Mouse (Mus musculus) G1E-ER4 (cell line): ENCODE results near the gene Ppp2r5c. TPM values are rescaled to one million over a fixed set of nuclear protein-coding genes. Genes with fewer than 3 reads are reported as not detected.

Experiments used
- GATA1 ChIP-seq: IDR thresholded peaks from one replicate; pipeline ENCODE4 v1.8.0; 2012; ENCODE audit warnings: low read length, inconsistent platforms
- polyA plus RNA-seq: library from polyadenylated mRNA; stranded (reverse); fragments of >175 nt; gene quantifications from 2 replicates; pipeline ENCODE4 v1.2.3, GENCODE M21; 2012

The Ppp2r5c gene
- polyA plus RNA-seq, 1 experiment: 24.6 TPM

DNA sequence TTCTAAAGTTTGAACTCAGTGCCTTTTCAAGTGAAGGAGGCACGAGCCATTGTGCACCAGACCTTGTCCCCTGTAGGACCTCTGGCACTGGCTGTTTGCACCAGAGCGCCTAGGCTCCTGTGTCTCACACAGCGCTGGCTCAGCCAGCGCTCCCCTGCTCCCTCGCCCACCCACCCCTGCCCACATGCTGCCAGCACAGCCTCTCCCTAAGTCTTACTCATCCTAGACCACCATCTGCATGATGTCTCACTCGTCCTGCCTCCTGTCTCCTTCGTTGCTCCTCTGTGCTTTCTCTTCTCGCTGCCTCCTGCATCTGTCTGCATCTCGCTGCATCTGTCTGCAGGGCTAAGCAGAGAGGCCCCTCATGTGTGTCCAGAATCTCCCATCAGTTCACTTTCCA is 131.4 kb downstream of the Ppp2r5c start:
- no peak for TF ChIP-seq GATA1

DNA sequence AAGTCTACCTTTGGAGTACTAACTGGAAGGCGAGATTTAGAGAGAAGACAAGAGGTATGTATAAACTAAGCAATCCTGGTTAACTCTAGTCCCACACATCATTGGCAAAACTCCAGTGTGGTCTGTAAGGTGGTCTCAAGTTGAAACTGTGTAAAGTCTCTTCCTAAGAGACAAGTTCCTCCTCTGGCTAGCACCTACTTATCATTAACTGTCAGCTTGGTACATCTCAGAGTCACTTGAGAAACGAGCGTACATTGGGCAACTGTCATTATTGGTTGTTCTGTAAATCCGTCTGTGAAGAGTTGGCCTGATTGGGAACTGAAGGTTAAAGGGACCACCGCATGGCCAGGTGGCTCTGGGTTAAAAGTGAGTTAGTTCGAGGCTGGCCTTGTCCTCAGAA is 141.7 kb downstream of the Ppp2r5c start:
- TF ChIP-seq GATA1: no peak

DNA sequence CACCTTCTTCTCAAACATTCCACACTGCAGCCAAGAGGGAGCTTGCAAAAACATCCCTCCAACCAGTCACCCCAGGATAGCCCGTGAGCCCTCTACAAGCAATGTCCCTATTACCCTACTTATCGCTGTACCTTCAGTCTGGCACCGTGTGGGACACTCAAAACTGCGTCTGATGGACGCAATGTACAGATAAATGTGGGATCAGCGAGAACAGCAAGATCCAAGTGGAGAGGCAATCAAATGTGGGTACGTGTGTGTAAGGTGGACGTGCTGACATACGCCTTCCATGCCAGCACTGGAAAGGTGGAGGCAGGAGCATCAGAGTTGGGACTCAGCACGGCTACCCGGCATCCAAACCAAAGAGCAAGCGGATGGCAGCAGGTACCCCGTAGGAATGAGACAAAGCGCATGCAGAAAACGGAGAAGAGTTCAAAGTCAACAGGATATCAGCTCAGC is 143.9 kb downstream of the Ppp2r5c start:
- TF ChIP-seq GATA1: no peak

DNA sequence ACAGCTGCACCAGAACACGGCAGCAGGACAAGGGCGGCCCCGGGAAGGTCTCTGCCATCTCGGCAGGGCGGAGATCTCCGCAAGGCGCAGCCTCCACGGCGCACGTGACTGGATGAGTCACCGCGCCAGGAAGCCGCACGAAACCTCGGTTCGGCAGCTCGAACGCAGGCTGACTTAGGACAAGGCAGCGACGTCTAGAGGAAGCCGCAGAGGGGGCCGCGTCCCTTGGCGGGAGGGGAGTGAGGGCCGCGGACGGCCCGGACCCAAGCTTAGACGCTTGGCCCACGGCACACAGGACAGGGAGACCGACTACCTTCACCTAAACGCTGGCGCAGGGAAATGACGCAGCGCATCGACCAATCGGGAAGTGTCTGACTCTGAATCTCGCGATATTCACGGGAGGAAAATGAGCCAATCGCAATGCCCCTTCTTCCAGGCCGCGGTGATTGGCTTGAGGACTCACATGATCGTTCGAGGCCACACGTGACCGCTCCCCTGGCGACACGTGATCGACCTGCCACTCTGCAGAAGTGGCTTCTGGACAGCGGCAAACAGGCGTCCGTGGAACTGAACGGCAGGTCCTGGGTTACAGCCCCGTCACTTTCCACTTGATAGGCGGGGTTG is 144.5 kb downstream of the Ppp2r5c start:
- TF ChIP-seq GATA1: no peak

DNA sequence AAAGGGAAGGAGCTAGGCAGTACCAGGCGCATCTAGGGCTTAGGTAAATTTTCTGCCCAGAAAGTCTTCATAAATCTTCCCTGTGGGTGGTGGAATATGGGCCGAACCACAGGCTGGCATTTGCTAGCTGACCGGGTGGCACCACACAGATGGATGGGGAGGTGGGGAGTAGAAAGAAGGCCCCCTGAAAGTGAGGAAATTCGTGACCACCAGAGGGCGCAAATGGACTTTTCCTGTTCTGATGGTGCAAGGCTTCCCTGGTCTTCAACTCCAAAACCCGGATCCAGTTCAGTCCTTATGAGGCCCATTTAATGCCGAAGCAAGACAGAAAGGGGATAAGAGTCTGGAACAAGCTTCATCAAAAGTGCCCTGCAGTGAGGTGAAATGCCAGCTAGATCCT is 151.6 kb downstream of the Ppp2r5c start:
- no peak for TF ChIP-seq GATA1

DNA sequence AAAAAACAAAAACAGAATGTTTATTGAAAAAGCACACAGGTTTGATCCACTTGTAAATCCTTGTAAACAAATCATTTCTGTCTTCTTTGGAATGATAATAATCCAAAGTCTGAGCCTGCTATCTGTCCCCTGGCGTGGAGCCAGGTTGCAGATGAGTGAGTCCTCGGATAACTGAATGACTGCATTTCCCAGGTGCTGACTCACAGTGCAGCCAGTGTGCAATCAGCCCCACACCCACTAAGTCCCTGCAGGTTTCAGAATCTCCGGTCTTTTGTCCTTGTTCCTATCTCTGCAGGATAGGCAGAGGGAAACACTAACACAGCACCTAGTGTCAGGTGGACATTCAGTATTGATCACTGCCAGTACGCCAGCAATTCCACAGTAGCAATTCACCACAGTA is 152.9 kb downstream of the Ppp2r5c start:
- TF ChIP-seq GATA1: no peak

DNA sequence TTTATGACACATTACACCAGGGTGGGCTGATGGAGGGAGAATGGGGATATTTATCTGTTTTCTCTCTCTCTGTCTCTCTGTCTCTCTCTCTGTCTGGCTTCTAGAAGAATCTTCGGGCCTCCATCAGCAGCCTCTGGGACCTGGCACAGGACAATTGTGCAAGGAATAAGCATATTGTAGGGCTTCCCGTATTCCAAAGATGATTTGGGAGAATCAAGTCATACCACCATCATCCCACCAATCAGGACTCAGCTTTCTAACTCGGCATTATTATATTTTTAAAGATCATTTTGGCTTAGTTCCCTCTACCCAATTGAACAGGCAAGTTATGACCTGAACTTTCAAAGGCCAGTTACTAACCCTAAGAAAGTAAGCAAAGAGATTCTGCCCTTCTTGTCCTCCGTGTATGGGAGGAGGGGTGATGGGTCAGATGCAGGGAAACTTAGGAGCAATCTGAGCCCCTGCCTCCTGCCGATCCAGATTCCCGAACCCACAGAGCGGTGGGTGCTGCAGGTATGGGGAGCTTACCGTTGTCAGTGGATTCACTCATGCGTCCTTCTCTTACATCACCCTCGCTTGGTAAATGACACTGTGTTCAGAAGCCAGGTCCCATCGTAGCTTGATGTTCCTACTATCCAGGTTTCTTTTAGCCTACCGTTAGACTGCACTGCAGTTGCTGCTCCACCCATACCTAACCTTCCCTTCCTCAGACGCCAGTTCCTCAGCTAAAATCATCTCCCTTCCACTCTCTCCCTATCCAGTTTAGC is 153.5 kb downstream of the Ppp2r5c start:
- TF ChIP-seq GATA1: no peak

DNA sequence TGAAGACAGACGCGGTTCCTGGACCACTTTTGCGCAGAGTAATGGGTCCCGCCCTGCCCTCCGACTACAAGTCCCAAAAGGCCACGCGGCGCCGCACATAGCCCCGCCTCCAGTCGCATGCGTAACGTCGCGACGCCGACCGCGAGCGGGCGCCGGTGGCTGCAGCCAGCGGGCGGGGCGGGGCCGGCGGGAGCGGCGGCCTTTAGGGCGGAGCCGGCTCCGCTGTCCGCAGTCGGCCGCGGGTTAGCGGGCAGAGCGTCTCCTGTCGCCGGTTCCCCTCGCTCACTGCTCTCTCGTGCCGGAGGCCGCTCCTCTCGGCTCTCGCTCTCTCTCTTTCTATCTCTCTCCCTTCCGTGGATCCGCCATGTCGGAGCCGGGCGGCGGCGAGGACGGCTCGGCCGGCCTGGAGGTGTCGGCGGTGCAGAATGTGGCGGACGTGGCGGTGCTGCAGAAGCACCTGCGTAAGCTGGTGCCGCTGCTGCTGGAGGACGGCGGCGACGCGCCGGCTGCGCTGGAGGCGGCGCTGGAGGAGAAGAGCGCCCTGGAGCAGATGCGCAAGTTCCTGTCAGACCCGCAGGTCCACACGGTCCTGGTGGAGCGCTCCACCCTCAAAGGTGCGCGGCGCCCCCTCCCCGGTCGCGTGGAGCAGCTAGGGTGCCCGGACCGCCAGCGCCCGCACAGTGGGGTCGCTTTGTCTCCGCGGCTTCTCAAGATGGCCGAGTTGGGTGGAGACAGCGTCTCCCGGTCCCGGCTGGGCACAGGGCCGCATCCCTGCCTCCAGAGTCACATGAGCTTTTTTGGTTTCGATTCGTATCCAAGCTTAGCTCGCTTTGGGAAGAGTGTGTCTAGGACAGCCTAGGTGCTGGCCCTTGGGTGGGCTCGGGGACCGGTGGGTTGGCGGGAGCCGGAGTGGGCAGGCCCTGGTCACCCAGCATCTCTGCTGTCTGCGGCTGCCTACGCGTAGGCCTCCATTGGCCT is 154.6 kb downstream of the Ppp2r5c start, which contains the start of gene Dync1h1:
TSS of gene Dync1h1 (plus strand) at position 212 of the 978 bp plus-strand sequence.
- no peak for TF ChIP-seq GATA1

DNA sequence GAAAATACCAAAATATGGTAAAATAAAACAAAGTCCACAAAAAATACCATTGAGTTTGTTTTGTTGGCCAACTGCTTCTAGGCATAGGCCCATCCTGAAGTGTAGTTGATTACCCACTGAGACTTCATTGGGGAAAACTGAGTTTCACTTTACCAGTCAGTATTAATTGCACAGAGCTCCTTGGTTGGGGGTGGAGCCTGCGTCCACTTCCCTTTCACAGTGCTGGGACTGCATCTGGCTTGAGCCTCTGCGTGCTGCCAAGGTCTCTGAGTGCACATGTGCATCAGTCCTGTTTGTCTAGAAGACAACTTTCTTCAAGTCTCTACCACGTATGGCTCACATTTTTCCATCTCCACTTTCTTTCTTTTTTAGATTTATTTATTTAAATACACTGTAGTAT is 159.2 kb downstream of the Ppp2r5c start:
- no peak for TF ChIP-seq GATA1

DNA sequence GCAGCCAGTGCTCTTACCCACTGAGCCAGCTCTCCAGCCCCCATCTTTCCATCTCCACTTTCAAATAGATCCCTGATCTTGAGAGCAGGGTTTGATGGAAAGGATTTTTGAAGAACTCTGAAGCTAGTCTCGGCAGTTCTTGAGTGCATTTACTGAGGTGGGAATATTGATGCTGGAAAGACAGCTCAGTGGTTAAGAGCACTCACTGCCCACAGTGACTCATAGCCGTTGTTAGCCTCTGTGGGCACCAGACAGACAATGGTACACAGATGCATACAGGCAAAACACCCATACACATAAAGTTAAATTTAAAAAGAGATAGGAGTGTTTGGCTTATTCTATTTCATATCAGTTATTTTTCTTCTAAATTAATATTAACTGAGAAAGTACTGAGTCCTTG is 159.8 kb downstream of the Ppp2r5c start:
- TF ChIP-seq GATA1: no peak

DNA sequence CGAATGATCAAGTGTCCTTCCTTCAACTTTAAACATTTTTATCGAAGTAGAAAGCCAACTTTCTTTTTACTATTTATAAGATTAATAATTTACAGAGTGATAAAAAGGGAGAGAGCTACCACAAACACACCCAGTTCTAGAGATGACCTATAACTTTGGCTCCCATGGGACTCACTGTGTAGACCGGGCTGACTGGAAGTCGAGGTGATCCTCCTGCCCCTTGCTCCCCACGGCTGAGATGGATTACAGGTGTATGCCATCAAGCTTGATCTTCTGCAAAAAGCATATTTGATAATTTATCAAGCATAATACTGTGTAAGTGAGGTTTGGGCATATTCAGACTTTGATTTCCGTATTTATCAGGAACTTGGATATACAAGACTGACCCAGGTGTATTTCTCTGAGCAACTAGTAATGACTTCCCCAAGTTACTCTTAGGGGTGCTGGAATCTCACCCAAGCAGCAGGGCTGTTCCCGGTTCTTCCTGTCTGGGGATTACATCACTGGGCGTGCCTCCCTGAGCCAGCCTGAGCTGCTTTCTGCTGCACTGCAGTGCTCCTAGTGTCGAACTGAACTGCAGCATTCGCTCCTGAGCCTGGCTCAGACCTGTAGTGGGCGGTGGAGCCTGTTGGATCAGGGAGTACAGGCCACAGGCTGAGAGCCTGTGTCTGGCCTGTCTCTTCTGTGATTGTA is 161.7 kb downstream of the Ppp2r5c start:
- TF ChIP-seq GATA1: no peak

DNA sequence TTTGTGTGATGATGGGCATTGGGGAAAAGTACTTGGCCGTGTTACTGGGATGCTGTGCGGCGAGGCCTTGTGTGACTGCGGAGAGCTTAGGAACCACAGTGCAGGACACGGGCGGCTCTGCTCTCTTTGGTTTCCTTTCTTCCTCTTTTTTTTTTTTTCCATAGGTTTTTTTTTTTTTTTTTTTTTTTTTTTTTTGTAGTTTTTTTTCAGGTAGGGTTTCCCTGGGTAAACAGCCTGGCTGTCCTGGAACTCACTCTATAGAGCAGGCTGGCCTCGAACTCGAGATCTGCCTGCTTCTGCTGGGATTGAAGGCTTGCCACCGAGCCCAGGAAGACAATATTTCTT is 162.2 kb downstream of the Ppp2r5c start:
- TF ChIP-seq GATA1: no peak

DNA sequence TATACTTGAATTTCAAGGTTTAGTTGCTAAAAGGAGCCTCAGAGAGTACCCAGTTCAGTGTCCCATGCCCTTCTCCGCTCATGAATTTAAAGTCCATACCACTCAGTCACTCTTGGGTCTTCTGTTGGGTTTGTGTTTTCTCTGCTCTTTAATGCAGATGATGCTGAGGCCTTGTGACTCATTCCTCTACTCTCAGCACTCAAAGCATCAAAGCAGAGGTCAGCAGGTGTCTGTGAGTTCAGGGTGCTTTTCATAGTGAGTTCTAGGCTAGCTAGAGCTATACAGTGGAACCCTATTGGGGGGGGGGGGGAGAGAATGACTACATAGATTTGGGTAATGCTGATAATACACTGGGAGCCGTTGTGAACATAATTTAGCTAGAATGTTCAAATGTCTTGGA is 163.8 kb downstream of the Ppp2r5c start:
- TF ChIP-seq GATA1: no peak

DNA sequence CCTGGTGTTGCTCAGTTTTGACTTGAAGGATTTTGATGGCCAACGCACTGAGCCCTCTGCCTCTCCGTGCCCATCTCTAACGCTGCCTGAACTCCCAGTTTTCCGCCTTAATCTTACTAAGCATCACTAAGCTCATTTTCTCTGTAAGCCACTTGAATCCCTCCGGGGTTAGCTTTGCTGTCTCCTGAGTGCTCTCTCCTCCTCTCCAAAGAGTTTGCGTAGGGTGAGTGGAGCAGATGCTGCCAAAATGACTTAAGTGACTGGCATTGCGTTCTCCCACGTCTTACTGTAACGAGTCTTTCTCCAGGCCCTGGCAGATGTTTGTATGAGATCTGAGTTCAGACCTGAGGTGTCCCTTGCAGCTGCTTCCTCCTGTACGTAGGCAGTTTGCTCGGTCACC is 183.1 kb downstream of the Ppp2r5c start:
- no peak for TF ChIP-seq GATA1

Other genes starting within 250 kb of the Ppp2r5c start
- not detected in 2 replicates for gene Dio3, start 168.1 kb upstream of the Ppp2r5c start, polyA plus RNA-seq
- gene Dync1h1, start 154.3 kb downstream of the Ppp2r5c start, polyA plus RNA-seq: 245 and 256 TPM in 2 replicates
- not detected in 2 replicates for gene 1700001K19Rik, start 235.5 kb downstream of the Ppp2r5c start, polyA plus RNA-seq